Mouse (Mus musculus): ENCODE data around the gene Clcnka. TPM values are rescaled to one million over a fixed set of nuclear protein-coding genes. Genes with fewer than 3 reads are reported as not detected.
A peak's percentile ranks its signal among the peaks of the same experiment; 100 is the strongest.

Gene Clcnka
- total RNA-seq, 2 experiments from 2014 or later, result not detected

- DNase-seq, result peak; percentile 58
Observed at GRCm38 (mm10) chr4:141420886-141421285, 22.4 kb upstream of the Clcnka start.

GRCm38 (mm10) chr4:141420192-141420829, 21.8 kb upstream of the Clcnka start, which contains the start of gene Hspb7:
Gene Hspb7 (plus strand): TSS chr4:141420779.
- DNase-seq, result no peak

- DNase-seq, result peak; percentile 75
Observed at GRCm38 (mm10) chr4:141419398-141420191, 21.1 kb upstream of the Clcnka start.

DNA sequence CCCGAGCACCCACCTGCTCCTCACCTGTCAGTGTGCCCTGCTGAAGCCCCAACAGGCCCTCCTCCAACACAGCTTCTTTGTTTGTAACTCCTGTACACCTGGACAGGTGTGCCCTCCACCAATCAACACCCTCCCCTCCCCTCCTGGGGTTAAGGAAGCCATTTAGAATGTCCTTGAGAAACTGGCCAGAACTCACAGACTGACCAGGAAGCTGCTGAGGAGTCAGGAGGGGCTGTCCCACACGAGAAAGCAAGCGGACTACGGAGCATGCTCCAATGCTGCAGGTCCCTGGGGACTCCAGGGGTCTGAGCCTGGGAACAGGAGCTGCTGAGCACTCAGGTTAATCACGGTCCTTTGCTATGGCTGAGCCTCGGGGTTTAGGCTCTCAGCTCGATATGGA, 17.4 kb upstream of the Clcnka start, which contains the start of gene Clcnkb:
Gene Clcnkb (minus strand): TSS at position 91 of the 400 bp plus-strand sequence.
- no peak for DNase-seq

- DNase-seq, result no peak
Observed at GRCm38 (mm10) chr4:141411430-141411992, 13.0 kb upstream of the Clcnka start.

- DNase-seq, result no peak
Observed at GRCm38 (mm10) chr4:141408577-141408976, 10.1 kb upstream of the Clcnka start.

DNA sequence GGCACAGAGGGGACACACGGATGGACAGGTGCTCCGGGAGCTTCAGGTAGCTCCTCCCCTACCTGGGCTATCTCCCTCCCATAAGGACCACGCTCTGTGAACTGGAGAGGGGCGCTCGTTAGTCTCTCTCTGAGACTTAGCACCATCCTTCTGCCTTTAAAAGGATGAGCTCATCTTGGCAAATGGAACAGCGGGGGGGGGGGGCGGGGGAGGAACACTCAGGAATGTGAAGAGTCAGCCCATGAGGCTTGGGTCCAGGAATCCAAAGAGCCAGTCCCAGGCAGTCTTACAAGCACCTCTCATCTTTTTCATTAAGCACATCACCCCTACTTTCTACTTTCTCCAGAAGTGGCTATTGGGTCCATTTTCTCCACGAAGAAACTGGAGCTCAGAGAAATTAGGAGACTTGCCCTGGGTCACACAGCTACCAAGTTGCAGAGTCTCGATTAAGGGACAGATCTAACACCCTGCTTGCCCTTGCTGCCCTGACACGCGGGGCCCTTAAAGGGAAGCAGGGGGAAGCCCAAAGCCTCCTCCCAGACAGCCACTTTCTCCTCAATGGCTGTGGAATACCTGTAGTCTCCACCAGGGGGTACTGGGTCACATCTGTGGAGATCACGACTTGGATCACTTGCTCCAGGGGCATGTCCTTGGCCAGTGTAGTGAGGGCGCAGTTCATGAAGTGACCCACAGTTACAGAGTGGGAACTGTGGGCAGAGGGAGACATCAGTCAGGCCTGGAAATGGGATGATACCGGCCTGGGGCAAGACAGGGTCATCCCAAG, 8.2 kb upstream of the Clcnka start:
- peak; percentile 83 for DNase-seq

- no peak for DNase-seq
Observed at GRCm38 (mm10) chr4:141405314-141405622, 6.7 kb upstream of the Clcnka start.

- DNase-seq, result peak; percentile 95
Observed at GRCm38 (mm10) chr4:141404518-141405313, 6.2 kb upstream of the Clcnka start.

DNA sequence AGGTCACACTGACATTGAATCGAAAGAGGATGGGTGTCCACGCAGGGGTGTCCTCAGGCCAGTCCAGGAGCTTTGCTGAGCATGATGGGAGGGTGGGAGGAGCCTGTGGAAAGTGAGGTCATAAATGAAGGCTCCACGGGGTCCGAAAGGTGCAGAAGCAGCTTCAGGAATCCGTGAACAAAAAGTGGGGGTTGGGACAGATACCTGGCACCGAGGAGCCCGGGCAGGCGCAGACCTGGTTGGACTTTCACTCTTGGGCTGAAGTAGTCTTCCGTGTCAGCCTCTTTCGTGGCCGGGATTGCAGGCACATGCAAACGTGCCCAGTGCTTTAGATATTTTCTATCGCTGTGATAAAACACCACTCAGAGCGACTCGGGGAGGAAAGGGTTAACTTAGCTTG, 1.6 kb upstream of the Clcnka start:
- no peak for DNase-seq

DNA sequence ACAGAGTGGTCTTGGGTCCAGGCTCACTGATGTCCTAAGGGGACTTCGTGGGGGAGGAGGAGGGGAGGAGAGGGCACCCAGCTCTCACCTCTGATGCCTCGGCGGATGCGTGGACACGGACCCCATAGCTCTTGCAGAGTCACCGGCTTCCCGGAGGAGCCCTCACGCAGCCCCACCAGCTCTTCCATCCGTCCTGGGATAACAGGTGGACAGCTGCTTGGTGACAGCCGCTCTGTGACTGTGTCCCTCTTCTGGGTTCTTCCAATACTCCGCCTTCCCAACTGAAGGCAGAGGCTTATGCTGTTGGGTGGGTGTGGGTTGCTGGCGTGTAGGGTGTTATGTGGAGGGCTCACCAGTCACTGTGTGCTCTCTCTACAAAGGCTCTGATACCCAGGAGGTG, 663 bp downstream of the Clcnka start:
- no peak for DNase-seq

GRCm38 (mm10) chr4:141394751-141395150, 3.8 kb downstream of the Clcnka start:
- DNase-seq, result no peak

GRCm38 (mm10) chr4:141391293-141391692, 7.2 kb downstream of the Clcnka start:
- no peak for DNase-seq

DNA sequence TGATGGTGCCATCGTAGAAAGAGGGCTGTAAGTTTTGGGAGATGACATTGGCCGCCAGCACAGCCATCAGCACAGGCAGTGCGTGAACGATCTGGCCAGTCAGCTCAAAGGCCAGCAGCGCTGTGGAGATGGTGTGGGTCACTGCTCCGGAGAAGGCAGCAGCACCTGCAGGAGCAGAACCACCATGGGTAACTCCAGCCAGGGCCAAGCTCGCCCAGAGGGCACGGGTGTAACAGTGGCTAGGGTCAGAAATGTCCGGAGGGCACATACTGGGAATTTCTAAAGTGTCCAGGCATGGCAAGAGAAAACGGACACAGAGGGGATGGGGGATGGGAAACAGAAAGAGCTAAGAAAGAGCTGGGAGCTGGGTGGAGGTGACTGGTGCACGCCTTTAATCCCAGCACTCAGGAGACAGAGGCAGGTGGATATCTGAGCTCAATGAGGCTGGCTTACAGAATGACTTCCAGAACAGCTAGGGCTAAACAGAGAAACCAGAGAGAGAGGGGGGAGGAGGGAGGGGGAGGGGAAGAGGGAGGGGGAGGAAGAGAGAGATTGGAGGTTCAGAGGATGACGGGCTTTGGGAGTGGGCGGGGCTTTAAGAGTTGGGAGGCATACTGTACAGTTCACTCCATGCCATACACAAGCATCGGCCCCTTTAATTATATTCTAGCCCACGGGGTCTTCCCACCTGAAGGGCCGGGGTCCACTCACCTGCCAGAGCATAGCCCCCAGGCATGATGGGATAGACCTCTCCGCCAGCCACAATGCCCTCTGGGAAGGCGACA, 9.0 kb downstream of the Clcnka start:
- no peak for DNase-seq

- DNase-seq, result no peak
Observed at GRCm38 (mm10) chr4:141387933-141388332, 10.6 kb downstream of the Clcnka start.

DNA sequence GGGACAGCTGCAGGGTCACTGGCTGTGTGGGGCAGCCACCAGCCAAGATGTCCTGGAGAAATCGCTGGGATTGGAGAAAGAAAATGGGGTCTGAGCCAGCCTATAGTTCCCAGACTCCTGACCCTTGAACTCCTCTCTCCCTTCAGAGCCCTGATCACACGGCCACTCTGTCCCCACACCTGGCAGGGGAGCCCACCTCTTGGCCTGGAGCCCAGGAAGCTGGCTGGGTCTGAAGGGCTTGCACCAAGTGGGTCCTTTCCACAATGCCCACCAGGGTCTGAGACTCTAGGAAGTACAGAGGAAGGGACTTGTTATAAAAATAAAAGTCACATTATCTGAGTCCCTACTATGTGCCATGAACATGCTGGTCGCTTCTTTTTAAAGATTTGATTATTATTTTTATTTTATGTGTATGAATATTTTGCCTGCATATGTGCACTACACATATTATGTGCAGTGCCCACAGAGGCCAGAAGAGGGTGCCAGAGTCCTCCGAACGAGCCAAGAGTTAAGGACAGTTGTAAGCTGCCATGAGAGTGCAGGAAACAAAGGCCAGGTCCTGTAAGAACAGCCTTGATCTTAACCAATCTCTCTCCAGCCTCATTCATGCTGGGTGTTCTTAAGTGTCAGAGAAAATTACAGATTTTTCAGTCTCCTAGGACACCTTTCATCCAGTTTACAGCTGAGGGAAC, 11.3 kb downstream of the Clcnka start:
- peak; percentile 87 for DNase-seq

DNA sequence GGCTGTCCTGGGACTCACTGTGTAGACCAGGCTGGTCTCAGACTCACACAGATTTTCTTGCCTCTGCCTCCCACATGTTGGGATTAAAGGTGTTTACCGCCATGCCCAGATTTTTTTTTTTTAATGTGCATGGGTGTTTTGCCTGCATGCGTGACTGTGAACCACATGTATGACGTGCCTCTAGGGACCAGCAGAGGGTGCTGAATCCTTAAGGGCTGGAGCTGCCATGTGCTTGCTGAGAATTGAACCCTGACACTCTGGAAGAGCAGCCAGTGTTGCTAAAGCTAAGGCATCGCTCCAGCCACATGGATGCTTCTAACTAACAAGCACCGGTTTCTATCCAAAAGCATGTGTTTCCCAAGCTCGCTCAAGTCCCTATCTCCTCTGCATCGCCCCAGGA, 12.4 kb downstream of the Clcnka start:
- no peak for DNase-seq

- peak; percentile 63 for DNase-seq
Observed at GRCm38 (mm10) chr4:141385275-141385674, 13.2 kb downstream of the Clcnka start.

DNA sequence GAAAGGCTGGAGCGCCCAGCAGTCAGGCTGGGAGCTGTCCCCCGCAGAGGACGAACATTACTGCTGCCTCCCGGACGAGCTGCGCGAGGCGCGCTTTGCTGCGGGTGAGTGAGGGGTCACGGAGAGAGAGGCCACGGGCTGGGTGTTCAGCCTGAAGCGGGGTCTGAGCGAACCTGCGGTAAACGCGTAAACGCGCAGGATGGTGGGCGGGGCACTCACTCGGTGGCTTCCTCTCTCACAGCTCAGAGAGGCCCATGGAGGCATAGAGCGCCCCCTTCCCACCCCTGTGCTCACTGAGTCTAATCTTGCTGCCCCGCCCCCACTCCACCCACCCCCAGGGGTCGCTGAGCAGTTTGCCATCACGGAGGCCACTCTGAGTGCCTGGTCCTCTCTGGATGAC, 16.1 kb downstream of the Clcnka start:
- peak; percentile 25 for DNase-seq

DNA sequence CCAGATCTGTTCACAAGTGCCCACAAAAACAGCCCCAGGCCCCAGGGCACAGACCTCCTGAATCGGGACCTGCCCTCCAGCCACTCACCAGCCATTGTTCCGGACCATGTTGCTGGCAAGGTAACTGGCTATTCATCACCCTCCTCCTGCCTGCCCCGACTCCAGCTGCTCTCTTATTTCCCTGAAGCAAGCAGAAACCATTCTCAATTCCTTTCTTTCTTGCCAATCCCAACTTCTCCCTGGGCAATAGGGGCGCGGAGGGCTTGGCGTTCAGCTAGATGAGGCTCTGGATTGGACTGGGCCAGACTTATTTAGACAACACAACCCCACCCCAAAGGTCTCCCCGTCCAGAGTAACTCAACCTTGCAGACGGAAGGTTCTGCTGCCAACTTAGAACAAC, 18.9 kb downstream of the Clcnka start:
- no peak for DNase-seq

GRCm38 (mm10) chr4:141372426-141372825, 26.1 kb downstream of the Clcnka start:
- no peak for DNase-seq

Measured in heart, postnatal 4 days (tissue).